Mouse (Mus musculus) forebrain, postnatal 0 days (tissue): ENCODE results near the gene Catsperz. TPM values are rescaled to one million over a fixed set of nuclear protein-coding genes. Genes with fewer than 3 reads are reported as not detected.

Source experiments
- ATAC-seq: fragments of 200-750 bp; cut with Nextera tagmentation; 2 replicates; pipeline ENCODE4 v1.8.0; 2017; ENCODE audit warnings: mild to moderate bottlenecking, moderate library complexity
- DNase-seq: peaks from one replicate; pipeline ENCODE4 v3.0.0-alpha.2; 2015
- H3K27ac ChIP-seq: fragments of 300-500 bp; sonication (generic); 2 replicates; pipeline ENCODE4 v1.5.1; 2014; ENCODE audit warnings: low read depth, mild to moderate bottlenecking, antibody characterized with exemption, low read length, moderate library complexity, mixed read lengths
- H3K27me3 ChIP-seq: fragments of 300-500 bp; sonication (generic); 2 replicates; pipeline ENCODE4 v1.6.1; 2014; ENCODE audit warnings: mild to moderate bottlenecking, low read length, mixed read lengths; ENCODE audit not compliant: insufficient read depth
- H3K36me3 ChIP-seq: fragments of 300-500 bp; sonication (generic); 2 replicates; pipeline ENCODE4 v1.6.1; 2014; ENCODE audit warnings: mild to moderate bottlenecking, moderate library complexity; ENCODE audit not compliant: insufficient read depth
- H3K4me1 ChIP-seq: fragments of 300-500 bp; sonication (generic); 2 replicates; pipeline ENCODE4 v1.6.1; 2014; ENCODE audit warnings: antibody characterized with exemption; ENCODE audit not compliant: insufficient read depth
- H3K4me2 ChIP-seq: fragments of 300-500 bp; sonication (generic); 2 replicates; pipeline ENCODE4 v1.6.1; 2014; ENCODE audit warnings: low read depth, mild to moderate bottlenecking, moderate library complexity
- H3K4me3 ChIP-seq: fragments of 300-500 bp; sonication (generic); 2 replicates; pipeline ENCODE4 v1.5.1; 2014; ENCODE audit warnings: low read depth, low read length, mixed read lengths
- H3K9ac ChIP-seq: fragments of 300-500 bp; sonication (generic); 2 replicates; pipeline ENCODE4 v1.6.1; 2014; ENCODE audit warnings: mild to moderate bottlenecking
- H3K9me3 ChIP-seq: fragments of 300-500 bp; sonication (generic); 2 replicates; pipeline ENCODE4 v1.6.1; 2016; ENCODE audit warnings: low read length
- CTCF ChIP-seq: sonication (generic); IDR thresholded peaks from 2 replicates; pipeline ENCODE4 v1.5.1; 2016; ENCODE audit warnings: antibody characterized with exemption, control low read depth, low read depth
- WGBS: fragments of 180-500 bp; shearing (Covaris S2); extraction: QIAGEN DNeasy Blood & Tissue Kit; methylation state at CpG from one replicate; pipeline ENCODE4 v1.1.7; 2014; 5-methylcytosine and 5-hydroxymethylcytosine counted together
- polyA plus RNA-seq: library from polyadenylated mRNA; unstranded; fragments of >200 nt; fragmentation: Nextera tagmentation; extraction: Ambion mirVana; gene quantifications from 2 replicates; pipeline ENCODE4 v1.2.1, GENCODE M21; 2015
- total RNA-seq: library from RNA; depleted of rRNA; stranded (reverse); fragments of >200 nt; gene quantifications from 2 replicates; pipeline ENCODE4 v1.2.3, GENCODE M21; 2014; rRNA removed

Gene Catsperz
- total RNA-seq (0.71 and 1.6 TPM in 2 replicates), polyA plus RNA-seq (1.2 and 2.4 TPM in 2 replicates)

GRCm38 (mm10) chr19:6925307-6925573 lies at the start of gene Catsperz:
Catsperz (minus strand) TSS chr19:6925380.
- Histone ChIP-seq H3K36me3 (no peaks in the 10 kb centered on the region), H3K4me3 (0 out of 2 replicates have a peak within 1 kb of the TSS, but pooled peaks have one; percentile 0), H3K9ac (no peak within 1 kb of the TSS), H3K9me3 (no peaks in the 10 kb centered on the region), H3K4me2 (no peak within 1 kb of the TSS), H3K27ac (no peak within 1 kb of the TSS), H3K27me3 (peaks cover 51% of the 10 kb centered on the region), H3K4me1 (peaks cover 8% of the 10 kb centered on the region)
- 5% methylated on average over 9 of the region's 9 CpGs for WGBS
- ATAC-seq = no peak
- TF ChIP-seq CTCF = no peak
- no peak for DNase-seq

GRCm38 (mm10) chr19:6974211-6975205 lies 49.3 kb upstream of the Catsperz start, which contains the start of gene Ppp1r14b:
Ppp1r14b (plus strand) TSS chr19:6974968.
- 0 out of 2 replicates have a peak, but pooled peaks have one; percentile 3 for TF ChIP-seq CTCF
- peak within 1 kb of the TSS; percentile 75 for H3K4me2 ChIP-seq
- DNase-seq = peak; percentile 86
- WGBS = under 1% methylated on average over 70 of the region's 84 CpGs
- H3K4me1 ChIP-seq = peaks cover 12% of the 10 kb centered on the region
- no peaks in the 10 kb centered on the region for H3K27me3 ChIP-seq
- H3K36me3 ChIP-seq = peaks cover 9% of the 10 kb centered on the region
- H3K27ac ChIP-seq = peak within 1 kb of the TSS; percentile 85
- peak; percentile 72 for ATAC-seq
- peak within 1 kb of the TSS; percentile 82 for H3K4me3 ChIP-seq
- no peaks in the 10 kb centered on the region for H3K9me3 ChIP-seq
- peak within 1 kb of the TSS; percentile 80 for H3K9ac ChIP-seq

- Histone ChIP-seq H3K4me1 (peaks cover 8% of the 10 kb centered on the region), H3K36me3 (peaks cover 9% of the 10 kb centered on the region), H3K27ac (peak overlapping the region; percentile 85), H3K4me3 (peak overlapping the region; percentile 82), H3K9me3 (no peaks in the 10 kb centered on the region), H3K9ac (peak overlapping the region; percentile 80), H3K4me2 (peak overlapping the region; percentile 75), H3K27me3 (no peaks in the 10 kb centered on the region)
- TF ChIP-seq CTCF = no peak
- no peak for DNase-seq
- 31% methylated on average over 12 of the region's 12 CpGs for WGBS
- no peak for ATAC-seq
Measured at GRCm38 (mm10) chr19:6973581-6974190, 48.5 kb upstream of the Catsperz start.

GRCm38 (mm10) chr19:6972247-6972917 lies 47.2 kb upstream of the Catsperz start:
- DNase-seq = no peak
- Histone ChIP-seq H3K4me2 (no peak overlapping the region), H3K9ac (no peak overlapping the region), H3K4me3 (no peak overlapping the region), H3K27me3 (no peaks in the 10 kb centered on the region), H3K36me3 (no peaks in the 10 kb centered on the region; the same call in 1 of the 2 replicates), H3K4me1 (peaks cover 8% of the 10 kb centered on the region; the same call in 1 of the 2 replicates), H3K9me3 (no peaks in the 10 kb centered on the region), H3K27ac (no peak overlapping the region)
- TF ChIP-seq CTCF = no peak
- ATAC-seq = no peak
- 75% methylated on average over 13 of the region's 13 CpGs for WGBS

- no peak overlapping the region for H3K4me2 ChIP-seq
- no peaks in the 10 kb centered on the region for H3K36me3 ChIP-seq
- no peaks in the 10 kb centered on the region for H3K27me3 ChIP-seq
- no peaks in the 10 kb centered on the region for H3K9me3 ChIP-seq
- ATAC-seq (no peak), DNase-seq (no peak)
- no peak for TF ChIP-seq CTCF
- H3K4me3 ChIP-seq = no peak overlapping the region
- peaks cover 6% of the 10 kb centered on the region; the same call in 1 of the 2 replicates for H3K4me1 ChIP-seq
- WGBS = 58% methylated on average over 6 of the region's 6 CpGs
- no peak overlapping the region for H3K27ac ChIP-seq
- no peak overlapping the region for H3K9ac ChIP-seq
Measured at GRCm38 (mm10) chr19:6971644-6972043, 46.5 kb upstream of the Catsperz start.

DNA sequence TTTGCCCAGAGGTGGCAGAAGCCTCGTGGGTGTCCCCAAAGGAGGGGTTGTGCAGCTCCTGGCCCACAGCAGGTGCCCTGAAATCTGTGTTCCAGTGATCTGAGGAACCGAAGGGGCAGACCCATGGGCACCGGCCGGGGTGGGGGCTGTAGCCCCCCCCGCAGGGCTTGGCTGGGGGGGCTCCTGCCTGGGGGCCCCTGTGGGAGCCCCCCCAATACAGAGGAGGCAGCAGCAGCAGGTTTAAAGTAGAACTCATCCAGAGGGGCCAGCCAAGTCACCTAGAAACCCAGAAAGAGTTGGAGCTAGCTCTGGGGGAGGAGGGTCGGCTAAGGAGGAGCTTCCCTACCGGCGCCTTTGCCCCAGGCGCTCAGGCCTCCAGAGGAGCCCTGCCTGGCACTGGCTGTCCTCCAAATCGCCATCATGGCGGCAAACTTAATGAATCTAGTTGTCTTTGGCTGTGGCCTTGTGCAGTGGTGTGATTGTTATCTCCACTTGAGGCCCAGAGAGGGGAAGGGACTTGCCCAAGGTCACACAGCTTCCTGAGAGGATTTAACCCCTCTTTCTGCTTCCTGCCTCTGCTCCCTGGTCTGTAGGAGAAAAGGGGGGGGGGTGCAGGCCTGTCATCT lies 45.4 kb upstream of the Catsperz start:
- no peak for TF ChIP-seq CTCF
- no peaks in the 10 kb centered on the region for H3K9me3 ChIP-seq
- H3K4me3 ChIP-seq = no peak overlapping the region
- H3K27ac ChIP-seq = no peak overlapping the region
- DNase-seq = no peak
- WGBS = 17% methylated on average over 11 of the region's 11 CpGs
- H3K4me2 ChIP-seq = peak overlapping the region; percentile 39
- no peaks in the 10 kb centered on the region for H3K27me3 ChIP-seq
- H3K4me1 ChIP-seq = 0 out of 2 replicates have a peak, but pooled peaks cover 3% of the 10 kb centered on the region
- ATAC-seq = no peak
- no peaks in the 10 kb centered on the region for H3K36me3 ChIP-seq
- H3K9ac ChIP-seq = no peak overlapping the region
